Mouse (Mus musculus) heart, postnatal 14 days (tissue): Measurements from ENCODE around the gene Ranbp6. TPM values are rescaled to one million over a fixed set of nuclear protein-coding genes. Genes with fewer than 3 reads are reported as not detected.
A peak's percentile ranks its signal among the peaks of the same experiment; 100 is the strongest.

Experiments used
- DNase-seq, 2 experiments: peaks; one replicate each; pipeline ENCODE4 v3.0.0; 2021 to 2022
- intact Hi-C: fragments of 180-260 bp; cut with DNase I; formaldehyde crosslinking; loops from one replicate; pipeline ENCODE4 v1.15.1; 2025
- long read RNA-seq, 2 experiments: library from polyadenylated mRNA; stranded (forward); transcript quantifications; one replicate each; pipeline ENCODE4 v2.0.0; 2021
- total RNA-seq, 2 experiments: library from RNA; stranded (reverse); gene quantifications; 2 replicates each; pipeline ENCODE4 v1.2.3; 2021

The Ranbp6 gene
- 10 to 100 TPM; 15.2 to 15.5 TPM for total RNA-seq
- long read RNA-seq, experiment 1, full-length matches to known transcripts, result 20 of 21 reads
- long read RNA-seq, experiment 1, partial matches to known transcripts, result 0 of 21 reads
- long read RNA-seq, experiment 1, other reads (novel, unspliced or antisense), result 1 of 21 reads
- long read RNA-seq, experiment 2, full-length matches to known transcripts, result 22 of 22 reads
- long read RNA-seq, experiment 2, partial matches to known transcripts, result 0 of 22 reads
- long read RNA-seq, experiment 2, other reads (novel, unspliced or antisense), result 0 of 22 reads

- peak; percentile 93 to 96 for DNase-seq
- intact Hi-C loops, result loop anchor here (5.0 kb wide), 1 partner anchor 166 kb away; the partner anchor contains the start of gene Ermp1
Measured at GRCm38 (mm10) chr19:29812581-29813460, at the start of gene Ranbp6. Gene Ranbp6, minus strand, starts transcription at chr19:29812974.

DNA sequence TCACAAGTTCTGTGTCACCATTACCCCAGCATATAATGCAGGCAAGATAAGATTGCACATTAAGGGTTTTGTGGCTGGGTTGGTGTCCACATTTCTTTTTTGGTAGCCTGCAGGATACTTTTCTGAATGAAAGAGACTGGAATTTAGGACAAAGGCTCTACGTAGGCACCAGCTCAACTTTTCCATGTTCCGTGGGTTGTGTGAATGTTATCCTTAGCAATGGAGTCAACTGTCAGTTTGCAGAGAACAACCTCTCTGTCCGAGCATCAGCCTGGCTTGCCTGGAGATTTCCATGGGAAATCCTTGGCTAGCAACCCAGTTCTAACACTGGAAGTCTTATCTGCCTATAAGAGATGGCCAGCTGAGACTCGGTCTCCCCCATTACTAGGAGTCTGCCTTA is 48.0 kb upstream of the Ranbp6 start:
- intact Hi-C loops, result no loop called here
- DNase-seq, result no peak

DNA sequence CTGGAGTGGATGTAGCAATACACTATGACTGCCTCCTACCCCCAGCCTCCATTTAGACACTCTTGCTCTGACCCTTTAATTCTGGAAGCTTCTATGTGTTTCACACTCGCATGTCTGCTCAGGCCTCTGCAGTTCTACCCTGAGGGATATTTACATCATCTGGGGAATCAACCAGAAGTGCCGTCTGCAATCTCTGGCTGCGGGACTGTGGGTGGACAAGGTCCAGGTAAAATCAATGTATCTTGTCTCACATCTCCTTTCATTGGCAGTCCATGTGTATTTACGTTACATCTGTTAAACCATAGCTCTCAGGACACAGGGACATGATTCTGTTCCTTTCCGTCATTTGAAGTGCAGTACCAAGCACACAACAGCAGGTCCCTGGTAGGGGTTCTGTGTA is 44.5 kb upstream of the Ranbp6 start:
- no peak for DNase-seq
- intact Hi-C loops, result no loop called here

DNA sequence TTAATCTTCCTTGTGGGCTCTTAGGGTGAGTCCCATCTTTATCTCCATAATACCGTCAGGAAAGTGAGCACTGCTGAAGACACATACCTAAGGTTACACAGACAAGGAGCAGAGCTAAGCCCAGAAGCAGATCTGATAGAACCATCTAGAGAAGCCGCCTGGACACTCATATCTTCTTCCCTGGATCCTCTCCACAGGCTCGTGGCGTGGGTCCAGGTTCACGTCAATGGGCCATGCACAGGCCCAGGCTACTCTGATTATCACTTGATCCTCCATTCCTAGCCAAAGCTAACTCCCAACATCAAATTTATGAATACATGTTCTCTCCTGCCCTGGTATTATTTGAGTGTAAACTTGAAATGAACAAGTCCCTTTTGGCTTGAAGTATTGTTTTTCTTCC is 40.9 kb upstream of the Ranbp6 start:
- intact Hi-C loops, result no loop called here
- no peak for DNase-seq

DNA sequence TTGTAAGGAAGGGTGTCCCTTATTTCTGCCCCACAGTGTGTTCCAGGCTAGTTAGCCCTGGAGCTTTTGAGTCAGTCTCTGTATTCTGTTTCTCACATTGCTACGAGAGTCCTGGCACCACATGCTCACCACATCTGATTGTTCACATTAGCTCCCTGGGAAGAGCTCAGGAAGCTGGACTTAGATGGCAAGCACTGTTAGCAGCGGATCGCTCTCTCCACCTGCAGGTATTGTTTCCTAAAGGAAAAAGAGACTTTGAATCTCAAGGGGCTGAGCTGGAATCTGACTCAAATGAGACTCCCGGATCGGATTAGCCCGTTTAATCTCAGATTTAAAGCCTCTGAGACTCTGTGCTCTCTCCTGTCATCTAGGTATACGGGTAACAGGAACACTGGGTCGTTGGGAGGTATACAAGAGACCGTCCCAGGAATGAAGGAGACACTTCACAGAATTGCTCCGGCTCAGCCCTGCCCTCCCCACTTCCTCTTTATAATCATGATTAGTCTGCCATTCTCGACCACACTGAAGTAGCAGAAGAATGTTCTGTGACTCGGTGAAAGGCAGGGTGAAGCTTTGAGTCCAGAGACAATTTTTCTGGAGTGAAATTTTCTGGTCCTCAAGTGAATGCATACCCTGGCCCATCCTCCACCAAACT is 38.4 kb upstream of the Ranbp6 start:
- DNase-seq, result no peak
- intact Hi-C loops, result no loop called here

GRCm38 (mm10) chr19:29849924-29850551 is 37.3 kb upstream of the Ranbp6 start:
- DNase-seq, result no peak
- intact Hi-C loops, result no loop called here

DNA sequence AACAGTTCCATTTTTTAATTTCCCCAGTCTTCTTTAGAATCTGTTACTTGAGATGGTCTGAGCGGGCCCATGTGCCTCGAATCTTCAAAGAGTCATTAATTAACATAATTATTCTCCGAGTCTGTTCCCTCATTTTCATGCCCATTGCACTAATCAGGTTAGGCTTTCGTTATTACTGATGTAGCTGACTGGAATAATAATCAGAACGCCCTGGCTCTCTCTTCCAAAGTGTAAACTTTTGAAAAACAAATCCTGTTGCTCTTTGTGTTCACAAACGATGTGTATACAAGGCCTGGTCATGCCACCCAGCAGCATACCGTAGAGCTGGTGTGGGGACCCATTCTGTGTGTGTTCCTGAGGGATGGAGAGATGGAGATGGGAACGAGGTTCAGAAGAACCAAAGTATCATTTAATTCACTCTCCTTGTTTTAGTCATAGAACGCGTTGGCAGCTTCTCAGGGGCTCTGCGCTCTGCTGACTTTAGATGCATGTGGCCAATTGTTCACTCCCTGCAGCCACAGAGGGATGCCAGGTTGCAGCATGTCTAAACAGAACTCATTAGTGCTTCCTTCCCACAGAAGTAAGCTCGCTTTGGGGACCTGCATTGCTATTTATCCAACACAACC is 31.4 kb upstream of the Ranbp6 start:
- no peak for DNase-seq
- intact Hi-C loops, result no loop called here

- intact Hi-C loops, result no loop called here
- DNase-seq, result no peak
Measured at GRCm38 (mm10) chr19:29843641-29844035, 30.9 kb upstream of the Ranbp6 start.

DNA sequence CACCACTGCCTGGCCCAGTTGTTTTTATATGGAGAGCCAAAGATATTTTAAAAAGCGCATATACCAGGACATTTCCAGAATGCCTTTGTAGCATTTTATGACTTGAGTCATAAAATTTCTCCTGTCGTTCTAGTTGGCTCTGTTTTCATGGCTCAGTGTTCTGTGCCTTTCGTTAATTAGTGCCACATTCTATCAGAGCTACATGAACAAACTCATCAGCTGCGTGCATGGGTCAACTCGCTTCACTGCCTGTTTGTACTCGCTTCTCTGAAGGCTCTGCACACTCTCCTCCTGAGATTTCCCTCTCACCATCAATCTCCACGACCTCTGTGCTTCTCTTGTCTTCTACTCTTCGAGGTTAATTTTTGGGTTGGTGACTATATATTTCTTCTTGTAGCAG is 30.2 kb upstream of the Ranbp6 start:
- DNase-seq, result no peak
- intact Hi-C loops, result no loop called here

- peak; percentile 18 to 19 for DNase-seq
- intact Hi-C loops, result no loop called here
Measured at GRCm38 (mm10) chr19:29840642-29841041, 27.9 kb upstream of the Ranbp6 start.

- intact Hi-C loops, result no loop called here
- DNase-seq, result peak in 1 of 2 experiments; percentile 11
Measured at GRCm38 (mm10) chr19:29838636-29839135, 25.9 kb upstream of the Ranbp6 start.

- intact Hi-C loops, result no loop called here
- no peak for DNase-seq
Measured at GRCm38 (mm10) chr19:29838171-29838570, 25.4 kb upstream of the Ranbp6 start.

DNA sequence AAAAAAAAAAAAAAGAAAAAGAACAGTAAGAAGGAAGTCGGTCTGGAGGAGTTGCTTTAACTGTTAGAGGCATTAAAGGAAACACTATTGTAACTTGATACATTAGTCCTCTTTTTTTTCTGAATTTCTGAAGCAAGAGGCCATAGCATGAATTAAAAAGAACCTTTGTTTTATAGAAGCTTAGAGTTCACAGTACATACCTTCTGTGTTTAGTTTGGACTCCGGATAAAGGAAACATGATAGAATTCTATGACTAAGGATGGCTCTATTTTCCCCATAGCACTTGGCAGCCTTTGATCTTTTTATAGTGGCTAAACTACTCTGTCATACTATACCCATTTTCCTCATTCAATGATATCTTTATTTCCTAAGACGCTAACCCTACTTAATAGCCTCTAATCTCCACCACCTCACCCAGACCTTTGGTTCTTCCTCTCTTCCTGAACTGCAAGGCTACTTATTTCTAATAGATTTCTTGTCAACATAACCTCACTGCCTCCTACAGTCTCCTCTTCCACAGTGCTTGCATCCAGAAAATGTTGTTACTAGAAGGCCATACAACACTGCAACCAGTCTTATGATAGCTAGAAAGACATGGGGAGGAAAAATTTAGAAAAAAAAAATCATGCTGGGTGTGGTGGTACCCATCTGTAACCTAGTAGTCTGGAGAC is 22.7 kb upstream of the Ranbp6 start:
- no peak for DNase-seq
- intact Hi-C loops, result no loop called here

- intact Hi-C loops, result no loop called here
- no peak for DNase-seq
Measured at GRCm38 (mm10) chr19:29830911-29831310, 18.1 kb upstream of the Ranbp6 start.

GRCm38 (mm10) chr19:29828558-29828957 is 15.8 kb upstream of the Ranbp6 start:
- intact Hi-C loops, result no loop called here
- no peak for DNase-seq

DNA sequence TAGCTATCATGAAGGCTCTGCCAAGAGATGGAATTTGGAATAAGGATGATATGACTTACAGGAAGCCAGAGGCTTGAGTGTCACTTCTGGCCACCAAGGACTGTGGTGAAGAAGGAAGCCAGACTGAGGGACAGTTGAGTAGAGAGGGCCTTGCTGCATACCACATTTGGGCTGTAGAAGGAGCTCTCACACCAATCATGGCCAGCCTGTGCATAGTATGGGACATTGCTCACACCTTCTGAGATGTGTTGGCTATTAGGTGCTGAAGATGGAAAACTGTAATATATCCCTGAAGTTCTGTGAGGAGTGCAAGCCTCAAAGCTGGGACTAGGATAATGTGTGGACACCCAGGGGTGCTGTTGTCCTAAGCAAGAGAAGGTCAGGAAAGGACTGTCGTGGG is 13.9 kb upstream of the Ranbp6 start:
- DNase-seq, result peak; percentile 25 to 35
- intact Hi-C loops, result loop anchor here (1.0 to 2.0 kb wide), 2 partner anchors 153 to 376 kb away; no protein-coding TSS in a partner anchor

DNA sequence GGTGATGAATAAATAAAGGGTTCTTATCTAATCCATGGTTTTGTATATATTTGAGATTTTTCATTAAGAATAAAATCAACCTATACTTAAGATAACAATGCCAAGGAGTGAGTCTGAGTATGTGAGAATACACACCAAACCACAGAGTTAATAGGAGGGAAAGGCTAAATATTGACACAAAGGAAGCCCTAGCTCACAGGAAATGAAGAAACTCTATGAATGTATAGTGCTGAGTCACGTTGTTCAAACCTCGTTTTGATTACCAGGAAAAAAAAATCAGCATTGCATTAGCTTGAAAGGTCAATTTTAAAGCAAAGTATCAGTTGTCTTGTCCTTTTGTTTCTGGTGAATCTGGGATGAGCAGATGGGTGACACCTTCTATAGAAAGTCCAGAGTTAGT is 12.2 kb upstream of the Ranbp6 start:
- intact Hi-C loops, result loop anchor here (2.0 kb wide), 1 partner anchor 304 kb away; no protein-coding TSS in a partner anchor
- DNase-seq, result no peak

GRCm38 (mm10) chr19:29824034-29824700 is 11.4 kb upstream of the Ranbp6 start:
- peak; percentile 67 to 77 for DNase-seq
- intact Hi-C loops, result loop anchor here (2.0 kb wide), 1 partner anchor 305 kb away; no protein-coding TSS in a partner anchor
